Mouse (Mus musculus) 3134 (cell line): Measurements from ENCODE around the gene Ube2q1.

Experiments used
- DNase-seq: peaks from one replicate; pipeline ENCODE4 v3.0.0-alpha.2; 2011; ENCODE audit warnings: low spot score; ENCODE audit not compliant: insufficient read length; ENCODE audit errors: extremely low read depth

The Ube2q1 gene

DNA sequence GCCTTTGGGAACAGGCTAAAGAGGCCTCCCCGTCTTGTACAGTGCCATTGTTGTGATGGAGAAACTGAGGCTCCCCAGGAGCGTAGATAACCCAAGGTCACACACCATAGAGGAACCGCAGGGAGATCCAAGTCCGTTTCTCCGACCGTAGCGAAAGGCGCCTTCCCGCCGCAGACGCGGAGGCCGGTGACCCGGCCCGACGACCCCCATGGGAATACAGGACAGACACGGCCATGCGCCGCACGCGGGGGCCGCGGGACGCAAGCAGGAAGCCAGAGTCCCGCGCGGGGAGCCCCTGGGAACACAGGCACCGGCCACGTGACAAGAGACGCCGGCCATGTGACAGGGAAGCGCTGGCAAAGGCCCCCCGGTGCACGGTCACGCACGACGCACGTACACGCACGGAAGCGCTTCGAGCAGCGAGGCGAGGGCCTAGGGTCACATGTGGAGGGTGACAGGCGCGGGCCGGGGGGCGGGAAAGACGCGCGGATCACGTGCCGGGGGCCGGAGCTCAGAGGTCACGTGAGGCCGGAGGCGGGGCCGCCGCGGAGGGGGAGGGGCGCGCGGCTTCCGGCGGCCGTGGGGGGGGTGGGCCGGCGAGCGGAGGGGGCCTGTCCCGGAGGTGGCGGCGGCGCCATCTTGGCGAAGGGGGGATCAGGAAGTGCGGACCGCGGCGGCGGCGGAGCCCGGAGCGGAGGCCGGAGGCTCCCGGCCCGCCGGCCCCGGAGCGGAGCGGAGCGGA, at the start of gene Ube2q1:
Gene Ube2q1 (plus strand): TSS at position 649 of the 742 bp plus-strand sequence.
- DNase-seq = peak; percentile 93

DNA sequence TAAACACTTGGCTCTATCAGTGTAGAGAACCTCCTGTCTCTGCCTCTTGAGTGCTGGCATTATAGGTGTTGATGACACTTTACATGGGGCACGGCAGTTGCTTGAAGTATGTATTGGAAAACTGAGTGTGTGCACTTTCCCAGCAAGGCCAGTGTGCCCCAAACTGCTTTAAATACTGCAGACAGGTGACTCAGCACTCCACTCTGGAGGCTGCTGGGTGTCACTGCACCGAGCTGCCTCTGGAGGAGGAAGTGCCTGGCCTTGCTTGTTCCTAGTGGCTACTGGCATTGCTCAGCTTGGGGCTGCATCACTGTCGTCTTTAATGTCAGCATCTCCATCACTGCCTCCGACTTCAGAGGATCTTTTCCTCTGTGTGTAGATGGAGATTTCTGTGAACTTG, 46.4 kb upstream of the Ube2q1 start:
- peak; percentile 41 for DNase-seq

DNA sequence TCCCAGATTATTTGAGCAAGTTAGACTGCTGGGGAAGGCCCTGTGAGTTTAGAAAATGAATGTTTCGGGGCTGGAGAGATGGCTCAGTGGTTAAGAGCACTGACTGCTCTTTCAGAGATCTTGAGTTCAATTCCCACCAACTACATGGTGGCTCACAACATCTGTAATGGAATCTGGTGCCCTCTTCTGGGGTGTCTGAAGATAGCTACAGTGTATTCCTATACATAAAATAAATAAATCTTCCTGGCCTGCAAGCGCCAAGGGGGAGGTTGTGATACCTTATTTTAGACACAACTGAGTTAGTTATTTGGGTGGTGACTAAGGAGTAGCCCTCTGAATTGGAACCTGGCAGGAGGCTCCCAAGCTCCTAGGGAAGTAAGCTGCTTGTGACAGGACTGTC, 44.6 kb upstream of the Ube2q1 start:
- no peak for DNase-seq

DNA sequence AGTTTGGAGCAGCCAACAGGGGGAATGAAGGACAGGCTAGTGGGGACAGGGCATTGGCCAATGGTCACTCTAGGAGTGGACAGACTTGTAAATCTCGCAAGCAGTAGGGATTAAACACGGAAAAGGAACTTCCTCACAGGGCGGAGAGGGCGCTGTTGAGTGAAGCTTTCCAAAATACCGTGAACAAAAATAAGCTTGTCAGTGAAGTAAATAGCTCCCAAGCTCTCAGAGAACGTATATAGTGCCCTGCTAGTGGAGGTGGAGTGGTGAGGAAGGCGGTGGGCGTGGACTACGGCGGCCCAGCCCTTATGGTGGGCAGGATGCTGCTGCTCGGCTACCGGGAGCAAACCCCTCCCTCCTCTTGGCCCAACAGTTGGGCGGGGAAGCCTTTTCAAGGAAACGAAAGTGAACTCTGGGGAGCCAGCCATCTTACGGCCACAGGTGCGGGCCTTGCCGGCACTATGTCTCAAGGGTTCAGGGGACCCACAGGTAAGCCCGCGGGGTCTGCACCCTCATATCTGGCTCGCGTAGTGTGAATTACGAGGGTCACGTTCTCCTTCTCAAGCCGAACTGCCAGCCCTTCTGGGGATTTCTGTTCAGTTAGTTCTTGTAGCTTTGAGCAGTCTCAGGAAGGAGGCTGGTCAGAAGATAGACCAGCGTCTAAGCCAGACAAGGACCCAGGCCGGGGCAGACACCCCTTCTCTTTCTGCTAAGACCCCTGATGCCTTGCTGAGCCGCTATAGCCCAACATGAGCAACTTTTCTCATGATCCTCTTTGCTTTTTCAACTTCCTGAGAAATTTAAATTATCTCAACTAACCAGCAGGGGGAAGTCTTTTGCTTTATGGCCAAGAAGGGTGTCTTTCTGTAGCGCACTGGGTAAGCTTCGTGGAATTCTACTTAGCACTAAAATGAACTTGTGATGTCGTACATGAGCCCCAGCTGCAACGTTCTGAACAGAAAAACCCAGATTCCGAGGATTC, 42.8 kb upstream of the Ube2q1 start:
- peak; percentile 88 for DNase-seq

DNA sequence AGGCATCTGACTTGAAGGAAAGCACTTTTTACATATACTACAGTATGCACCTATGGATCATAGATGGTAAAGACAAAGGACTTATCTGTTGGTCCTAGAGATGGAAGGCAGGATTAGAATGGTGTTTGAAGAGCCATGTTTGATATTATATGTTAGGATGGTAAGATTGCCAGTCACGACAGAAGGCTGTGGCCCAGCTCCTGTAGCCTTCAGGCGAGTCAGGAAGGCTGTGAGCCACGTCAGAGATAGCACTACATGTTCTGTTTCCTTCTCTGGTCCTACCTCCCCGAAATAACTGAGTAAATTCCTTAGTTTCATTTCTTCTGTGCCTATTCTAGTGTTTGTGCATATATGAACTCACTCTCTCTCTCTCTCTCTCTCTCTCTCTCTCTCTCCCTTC, 41.3 kb upstream of the Ube2q1 start:
- no peak for DNase-seq

DNA sequence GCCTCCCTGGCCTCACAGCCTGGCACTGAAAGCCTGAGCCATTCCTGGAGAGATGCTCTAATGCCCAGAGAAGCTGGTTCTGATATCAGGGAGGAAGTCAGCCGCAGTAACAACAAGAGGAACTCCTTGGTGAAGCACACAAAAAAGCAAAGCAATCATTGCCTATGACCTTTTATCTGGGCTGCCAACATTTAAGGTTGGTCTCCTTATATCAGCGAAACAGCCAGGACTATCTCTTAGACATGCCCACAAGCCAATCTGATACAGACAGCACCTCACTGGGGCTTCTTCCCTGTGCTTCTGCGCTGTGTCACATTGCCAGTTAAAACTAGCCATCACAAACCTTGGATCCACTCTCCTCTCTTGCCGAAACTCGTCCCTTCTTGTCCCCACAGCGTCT, 34.9 kb upstream of the Ube2q1 start:
- DNase-seq = no peak

DNA sequence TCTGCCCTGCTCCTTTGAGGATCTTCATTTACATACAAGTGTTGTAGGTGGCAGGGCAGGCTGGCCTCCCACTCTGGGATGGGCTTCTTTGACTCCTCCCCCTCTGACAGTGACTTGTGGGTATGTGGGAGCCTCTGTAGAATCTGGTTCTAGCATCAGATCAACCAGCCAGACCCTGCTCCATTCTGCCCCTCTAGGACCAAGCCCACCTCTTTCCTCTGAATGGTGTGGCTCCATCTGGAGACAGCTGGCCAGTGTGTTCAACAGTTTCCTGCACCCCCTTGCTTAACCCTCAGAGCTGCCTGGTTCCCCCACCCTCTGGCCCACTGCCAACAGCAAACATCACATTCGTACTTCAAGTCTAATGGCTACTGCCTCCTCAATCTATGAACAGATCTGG, 21.1 kb upstream of the Ube2q1 start:
- no peak for DNase-seq

DNA sequence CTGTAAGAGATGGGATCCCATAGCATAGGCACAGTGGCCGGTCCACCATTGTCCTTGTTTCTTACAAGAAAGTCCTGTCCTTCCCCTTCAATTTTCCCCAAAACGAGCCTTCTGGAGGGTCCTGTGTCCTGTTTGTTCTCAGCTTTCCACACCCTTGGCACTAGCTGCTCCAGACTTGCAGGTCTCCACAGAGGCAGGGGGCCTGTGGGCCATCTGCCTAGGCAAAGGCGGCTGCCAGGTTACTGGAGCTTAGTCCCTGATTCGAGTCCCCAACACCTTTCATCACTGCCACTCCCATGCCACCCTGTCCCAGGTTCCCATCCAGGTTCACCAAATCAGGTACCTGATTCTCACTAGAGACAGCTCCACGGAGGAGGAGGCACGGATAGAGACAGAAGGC, 18.1 kb upstream of the Ube2q1 start:
- no peak for DNase-seq

DNA sequence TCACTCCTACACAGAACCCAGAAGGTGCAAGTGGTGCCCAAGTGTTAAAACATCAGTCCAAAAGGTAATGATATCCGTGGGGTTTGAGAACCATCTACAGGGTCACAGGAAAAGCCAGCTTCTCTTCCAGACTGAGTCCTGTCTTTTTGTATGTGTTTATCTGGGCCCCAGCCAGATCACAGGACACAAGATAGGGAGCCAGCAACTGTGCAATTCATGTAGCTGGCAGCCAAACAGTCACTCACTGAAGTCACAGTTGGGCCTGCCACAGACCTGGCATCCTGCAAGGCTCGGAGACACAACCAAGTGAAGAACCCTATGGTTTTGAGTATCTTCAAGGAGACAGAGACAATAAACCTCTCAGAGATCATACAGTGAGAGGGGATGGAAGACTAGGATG, 15.6 kb upstream of the Ube2q1 start:
- DNase-seq = no peak

DNA sequence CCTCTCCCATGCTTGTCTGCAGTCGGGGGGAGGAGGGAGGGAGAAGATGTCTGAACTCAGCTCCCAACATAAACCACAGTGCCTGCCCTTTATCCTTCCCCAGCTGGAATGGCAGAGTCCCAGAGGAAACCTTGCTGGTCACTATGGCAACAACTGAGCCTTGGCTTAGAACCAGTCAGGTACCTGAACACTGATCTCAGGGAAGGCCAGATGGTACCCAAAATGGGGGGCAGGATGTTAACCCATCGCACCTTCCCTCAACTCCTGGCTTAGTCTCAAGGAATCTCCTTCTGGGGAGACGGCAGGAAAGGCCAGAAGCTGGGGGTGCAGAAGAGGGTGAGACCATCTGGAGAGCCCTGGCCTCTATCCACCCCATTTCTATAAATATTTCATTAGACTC, 13.6 kb upstream of the Ube2q1 start:
- no peak for DNase-seq

DNA sequence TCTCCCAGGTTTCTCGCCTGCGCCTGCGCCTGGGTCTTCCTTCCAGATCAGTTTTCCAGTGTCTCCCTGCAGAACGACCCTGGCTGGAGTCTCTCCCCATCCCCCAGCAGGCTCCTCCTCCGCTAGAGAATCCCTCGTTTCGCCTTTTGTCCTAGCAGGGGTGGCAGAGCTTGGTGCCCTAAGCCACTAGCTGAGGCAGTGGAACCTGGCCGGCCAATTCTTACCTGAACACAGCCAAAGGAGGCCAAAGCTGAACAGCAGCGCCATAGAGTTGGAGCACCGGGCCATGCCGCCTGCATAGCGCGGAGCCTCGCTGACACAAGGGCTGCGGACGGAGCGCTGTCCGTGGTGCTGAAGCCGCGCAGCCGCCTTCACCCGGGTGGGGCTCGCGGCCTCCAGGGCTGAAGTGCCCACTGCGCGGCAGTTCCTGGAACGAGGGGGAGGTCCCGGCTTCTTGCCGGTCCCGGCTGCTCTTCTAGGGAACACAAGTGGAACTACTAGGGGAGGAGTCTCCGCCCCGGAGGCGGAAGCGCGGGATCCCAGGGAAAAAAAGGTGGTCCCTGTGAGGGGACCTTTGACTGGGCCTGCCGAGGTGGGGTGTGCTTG, 9.2 kb upstream of the Ube2q1 start, which contains the start of gene Chrnb2:
Gene Chrnb2 (minus strand): TSS at position 514 of the 606 bp plus-strand sequence.
- no peak for DNase-seq

DNA sequence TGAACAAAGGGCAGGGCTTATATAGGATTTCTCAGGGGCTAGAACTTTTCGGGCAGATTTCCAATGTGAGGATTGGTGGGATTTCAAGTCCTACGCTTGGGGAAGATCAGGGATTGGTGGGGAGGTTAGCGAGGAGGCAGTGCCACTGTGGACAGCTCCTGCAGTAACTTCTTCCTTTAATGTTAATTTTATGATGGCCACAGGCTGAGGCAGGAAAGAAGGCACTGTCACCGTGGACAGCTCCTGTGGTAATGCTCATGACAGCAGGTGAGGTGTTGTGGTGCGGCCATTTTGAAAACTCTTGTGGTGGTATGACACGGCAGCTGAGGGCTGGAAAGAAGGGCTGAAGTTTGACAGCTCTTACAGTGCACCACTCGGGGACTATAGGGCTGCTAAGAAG, 3.8 kb upstream of the Ube2q1 start:
- DNase-seq = no peak

DNA sequence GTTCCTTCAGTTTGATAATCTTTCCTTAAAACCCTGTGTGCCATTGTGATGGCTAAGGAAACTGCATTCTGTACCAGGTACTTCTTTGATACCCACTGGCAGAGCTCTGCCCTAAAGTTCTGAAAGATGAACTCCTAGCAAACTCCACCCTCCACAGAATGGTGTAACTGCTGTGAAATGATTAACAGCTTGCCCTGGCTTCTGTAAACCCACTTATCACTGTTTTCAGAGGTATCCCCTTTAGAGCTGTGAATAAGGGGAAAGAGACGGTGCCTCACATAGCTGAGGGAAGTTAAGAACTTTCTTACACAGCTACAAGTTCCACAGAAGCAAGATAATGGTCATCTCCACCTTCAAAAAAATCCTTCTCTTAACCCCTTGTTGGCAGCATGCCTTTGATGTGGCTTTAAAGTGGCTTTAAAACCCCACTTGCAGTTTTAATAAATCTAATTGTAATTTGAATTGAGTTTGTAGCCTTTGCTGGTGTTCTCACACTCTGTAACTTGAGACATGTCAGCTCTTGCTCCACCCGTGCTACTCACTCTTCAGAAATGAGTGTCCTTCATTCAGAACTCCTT, 2.9 kb upstream of the Ube2q1 start:
- no peak for DNase-seq

DNA sequence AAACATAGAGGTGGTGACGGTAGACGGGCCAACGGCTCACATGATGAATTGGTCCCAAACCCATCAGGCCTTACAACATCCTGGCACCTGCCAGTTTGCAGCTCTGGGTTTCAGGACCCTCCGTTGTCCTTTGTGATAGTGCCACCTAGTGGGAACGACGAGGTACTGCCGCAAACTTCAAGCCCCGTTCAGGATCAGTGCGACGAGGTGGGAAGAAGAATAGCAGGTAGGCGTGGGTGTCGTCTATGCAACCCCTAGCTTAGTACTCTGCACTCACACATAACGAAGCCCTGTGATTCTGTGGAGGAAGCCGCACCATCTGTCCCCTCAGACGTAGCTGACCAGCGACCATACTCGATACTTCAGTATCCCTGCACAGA, 838 bp upstream of the Ube2q1 start:
- peak; percentile 71 for DNase-seq

DNA sequence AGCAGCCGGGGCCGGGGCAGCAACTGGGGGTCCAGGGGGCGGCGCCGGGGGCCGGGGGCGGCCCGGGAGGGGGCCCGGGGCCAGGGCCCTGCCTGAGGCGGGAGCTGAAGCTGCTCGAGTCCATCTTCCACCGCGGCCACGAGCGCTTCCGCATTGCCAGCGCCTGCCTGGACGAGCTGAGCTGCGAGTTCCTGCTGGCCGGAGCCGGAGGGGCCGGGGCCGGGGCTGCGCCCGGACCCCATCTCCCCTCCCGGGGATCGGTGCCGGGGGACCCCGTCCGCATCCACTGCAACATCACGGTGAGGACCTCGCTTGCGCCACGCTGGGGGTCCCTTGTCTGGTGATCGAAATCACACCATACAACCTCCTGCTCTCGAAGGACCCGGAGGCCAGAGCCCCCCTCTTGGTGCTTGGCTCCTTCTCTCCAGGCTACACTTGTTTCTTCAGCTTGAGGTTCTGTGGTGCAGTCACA, 360 bp downstream of the Ube2q1 start:
- DNase-seq = peak; percentile 54

DNA sequence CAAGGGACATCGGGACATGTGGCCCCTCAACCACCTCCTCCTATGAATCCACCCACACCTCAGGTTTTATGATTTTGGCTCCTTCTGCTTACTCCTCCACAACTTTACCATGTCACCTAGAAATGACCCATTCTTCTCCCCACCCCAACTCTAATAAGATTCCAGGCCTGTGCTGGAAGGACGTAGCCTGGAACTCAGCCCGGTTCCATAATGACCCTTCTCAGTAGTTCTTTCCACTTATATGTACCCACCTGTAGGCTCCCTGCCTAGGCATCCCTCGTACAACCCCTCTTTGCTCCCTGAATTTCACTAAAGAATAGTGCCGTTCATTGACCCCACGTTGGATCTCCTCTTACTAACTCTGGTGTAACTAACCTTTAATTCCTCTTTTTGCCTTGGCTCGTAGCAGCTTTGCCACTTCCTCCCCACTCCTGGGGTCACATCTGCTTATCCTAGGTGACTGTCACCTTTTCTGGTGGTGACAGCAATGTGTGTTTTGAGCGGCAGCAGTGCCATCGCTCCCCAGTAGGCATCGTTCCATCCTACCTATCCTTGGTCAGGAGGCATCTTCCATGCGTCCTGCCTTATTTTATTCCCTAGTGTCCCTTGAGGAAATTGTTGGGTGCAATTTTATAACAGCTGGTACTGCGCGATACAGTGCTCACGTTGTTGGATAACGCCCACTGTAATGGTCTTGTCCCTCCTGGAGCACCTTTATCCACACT, 982 bp downstream of the Ube2q1 start:
- no peak for DNase-seq

DNA sequence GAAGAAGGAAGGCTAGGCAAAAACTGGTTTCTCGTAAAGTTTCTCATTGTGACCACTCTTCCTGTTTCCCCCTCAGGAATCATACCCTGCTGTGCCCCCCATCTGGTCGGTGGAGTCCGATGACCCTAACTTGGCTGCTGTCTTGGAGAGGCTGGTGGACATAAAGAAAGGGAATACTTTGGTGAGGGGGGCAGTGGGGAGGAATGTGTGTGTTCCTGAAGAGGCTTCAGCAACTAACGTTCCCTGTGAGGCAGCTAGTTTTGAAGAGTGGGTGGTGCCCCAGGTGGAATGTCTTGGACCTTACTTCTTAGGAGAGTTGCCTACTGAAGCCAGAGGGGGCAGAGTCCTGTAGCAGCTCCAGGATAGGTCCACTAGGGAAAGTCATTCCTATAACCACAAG, 2.6 kb downstream of the Ube2q1 start:
- no peak for DNase-seq

DNA sequence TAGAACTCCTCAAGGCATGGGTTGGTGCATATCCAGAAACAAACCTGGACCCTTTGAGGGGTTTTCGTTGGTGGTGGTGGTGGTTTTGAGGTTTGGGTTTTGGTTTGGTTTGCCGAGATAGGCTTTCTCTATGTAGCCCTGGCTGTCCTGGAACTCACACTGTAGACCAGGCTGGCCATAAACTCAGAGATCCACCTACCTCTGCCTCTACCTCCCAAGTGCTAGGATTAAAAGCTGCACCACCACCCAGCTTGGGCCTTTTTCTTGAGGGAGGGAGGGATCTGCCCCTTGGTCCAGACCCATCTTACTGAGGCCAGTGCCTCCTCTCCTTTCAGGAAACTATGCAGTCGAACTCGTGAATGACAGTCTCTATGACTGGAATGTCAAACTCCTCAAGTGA, 6.7 kb downstream of the Ube2q1 start:
- no peak for DNase-seq

DNA sequence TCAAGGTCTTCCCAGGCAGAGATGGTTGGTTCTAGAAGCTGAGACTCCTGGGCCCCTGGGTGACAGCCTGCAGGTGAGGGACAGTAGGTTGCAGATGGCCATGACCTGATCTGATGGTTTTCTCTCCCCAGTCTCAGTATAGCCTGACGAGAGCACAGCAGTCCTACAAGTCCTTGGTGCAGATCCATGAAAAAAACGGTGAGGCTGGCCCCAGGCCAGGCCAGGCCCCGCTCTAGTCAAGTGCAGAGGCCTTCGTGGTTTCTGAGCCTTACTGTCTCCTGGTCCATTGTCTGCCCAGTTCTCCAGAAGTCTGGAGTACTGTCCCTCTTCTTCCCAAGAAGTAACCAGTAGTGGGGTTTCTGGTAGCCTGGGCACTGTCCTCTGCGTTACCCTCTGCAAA, 8.2 kb downstream of the Ube2q1 start:
- DNase-seq = no peak
